Mouse (Mus musculus): Measurements from ENCODE around the gene Cldn13. TPM values are rescaled to one million over a fixed set of nuclear protein-coding genes. Genes with fewer than 3 reads are reported as not detected.

The Cldn13 gene
- total RNA-seq, 4 experiments from 2014 or later = not detected

GRCm38 (mm10) chr5:134895291-134895690 lies 20.0 kb downstream of the Cldn13 start:
- no peak for DNase-seq (ENCODE audit: low spot score in 2 of 2)

GRCm38 (mm10) chr5:134892717-134893116 lies 22.6 kb downstream of the Cldn13 start:
- no peak for DNase-seq (ENCODE audit: low spot score in 2 of 2)

GRCm38 (mm10) chr5:134891552-134891951 lies 23.8 kb downstream of the Cldn13 start:
- DNase-seq (ENCODE audit: low spot score in 2 of 2) = no peak

GRCm38 (mm10) chr5:134890601-134891054 lies 24.7 kb downstream of the Cldn13 start:
- no peak for DNase-seq (ENCODE audit: low spot score in 2 of 2)

GRCm38 (mm10) chr5:134888505-134888904 lies 26.8 kb downstream of the Cldn13 start:
- DNase-seq (ENCODE audit: low spot score in 2 of 2) = no peak

- DNase-seq (ENCODE audit: low spot score in 2 of 2) = no peak
Observed at GRCm38 (mm10) chr5:134887447-134888335, 27.6 kb downstream of the Cldn13 start.

- DNase-seq (ENCODE audit: low spot score in 2 of 2) = no peak
Observed at GRCm38 (mm10) chr5:134883077-134883476, 32.2 kb downstream of the Cldn13 start.

GRCm38 (mm10) chr5:134876801-134877200 lies 38.5 kb downstream of the Cldn13 start:
- no peak for DNase-seq (ENCODE audit: low spot score in 2 of 2)

- no peak for DNase-seq (ENCODE audit: low spot score in 2 of 2)
Observed at GRCm38 (mm10) chr5:134875245-134875644, 40.1 kb downstream of the Cldn13 start.

- DNase-seq (ENCODE audit: low spot score in 2 of 2) = peak in 1 of 2 experiments; percentile 6
Observed at GRCm38 (mm10) chr5:134873956-134874879, 41.1 kb downstream of the Cldn13 start.

- DNase-seq (ENCODE audit: low spot score in 2 of 2) = no peak
Observed at GRCm38 (mm10) chr5:134873034-134873433, 42.3 kb downstream of the Cldn13 start.

GRCm38 (mm10) chr5:134872597-134872996 lies 42.7 kb downstream of the Cldn13 start:
- no peak for DNase-seq (ENCODE audit: low spot score in 2 of 2)

GRCm38 (mm10) chr5:134868506-134868905 lies 46.8 kb downstream of the Cldn13 start:
- no peak for DNase-seq (ENCODE audit: low spot score in 2 of 2)

- no peak for DNase-seq (ENCODE audit: low spot score in 2 of 2)
Observed at GRCm38 (mm10) chr5:134867320-134868144, 47.8 kb downstream of the Cldn13 start.

- DNase-seq (ENCODE audit: low spot score in 2 of 2) = no peak
Observed at GRCm38 (mm10) chr5:134865158-134865557, 50.2 kb downstream of the Cldn13 start.

Other genes with a start within 250 kb of the Cldn13 start
- gene Limk1, start 226.9 kb downstream of the Cldn13 start, total RNA-seq (2022) = 10 to 100 TPM; 43.7 to 45.3 (median 44.5) TPM
- gene Eln, start 168.2 kb downstream of the Cldn13 start, total RNA-seq (2022) = 10 to 100 TPM; 10.1 to 14.5 (median 13.5) TPM
- not detected for gene Tmem270, start 8.8 kb downstream of the Cldn13 start, total RNA-seq (2022)
- 10 to 100 TPM in 2 of 4 experiments, 1 to 10 TPM in 2; 8.0 to 13.5 (median 10.8) TPM for gene Mettl27, start 16.8 kb upstream of the Cldn13 start, total RNA-seq (2022)
- not detected for gene Cldn4, start 31.4 kb upstream of the Cldn13 start, total RNA-seq (2022)
- gene Cldn3, start 70.7 kb upstream of the Cldn13 start, total RNA-seq (2022) = under 1 TPM; 0.61 to 0.87 (median 0.81) TPM
- 10 to 100 TPM; 30.3 to 35.3 (median 33.6) TPM for gene Abhd11, start 93.6 kb upstream of the Cldn13 start, total RNA-seq (2022)
- 10 to 100 TPM; 84.7 to 93.8 (median 89.2) TPM for gene Stx1a, start 108.0 kb upstream of the Cldn13 start, total RNA-seq (2022)
- 10 to 100 TPM; 36.5 to 43.4 (median 38.6) TPM for gene Dnajc30, start 148.7 kb upstream of the Cldn13 start, total RNA-seq (2022)
- gene Bud23, start 149.4 kb upstream of the Cldn13 start, total RNA-seq (2022) = 10 to 100 TPM; 46.6 to 64.1 (median 52.9) TPM
- gene Vps37d, start 162.7 kb upstream of the Cldn13 start, total RNA-seq (2022) = 10 to 100 TPM; 26.0 to 29.5 (median 28.7) TPM
- 10 to 100 TPM in 2 of 4 experiments, 1 to 10 TPM in 2; 4.5 to 17.6 (median 11.8) TPM for gene Mlxipl, start 174.4 kb upstream of the Cldn13 start, total RNA-seq (2022)
- gene Tbl2, start 234.1 kb upstream of the Cldn13 start, total RNA-seq (2022) = 10 to 100 TPM; 25.4 to 34.4 (median 28.4) TPM